In the genomic region with DNA sequence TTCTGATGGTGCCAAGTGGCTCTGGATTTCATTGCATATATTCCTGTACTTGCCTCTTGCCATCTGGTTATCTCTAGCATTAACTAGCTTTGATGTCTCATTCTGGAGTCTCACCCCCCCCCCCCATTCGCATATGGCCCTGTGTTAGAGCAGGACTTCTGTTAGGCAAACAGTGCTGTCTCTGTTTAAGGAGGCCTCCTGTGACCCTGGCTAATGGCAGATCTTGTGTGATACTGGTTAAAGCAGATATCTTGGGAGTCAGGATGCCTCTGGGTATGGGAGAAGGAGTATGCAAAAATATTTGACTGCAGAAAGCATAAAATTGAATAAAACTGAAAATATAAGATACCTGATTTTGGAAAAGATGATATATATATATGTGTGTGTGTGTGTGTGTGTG, we compare ENCODE assay signal across 20 mouse cellular contexts.
DNase-seq lines count a peak whose midpoint lies in the region; ATAC-seq and TF ChIP-seq lines count a peak whose summit lies in the region.
"Had no signal": no experiment of that assay in that cellular context is flagged by ENCODE, and none has a peak within 500 bp of the region (broad histone marks: within the 10 kb centered on the region; RNA-seq: fewer than 3 reads in every experiment).

No protein-coding gene starts in this region.

- H3K4me2 ChIP-seq in hindbrain, embryonic 11.5 days (replicated peaks; ENCODE audit: low read depth, low read length): no peak overlapping the region
- no peak overlapping the region for H3K4me2 ChIP-seq in hindbrain, embryonic 16.5 days (ENCODE audit: low read length)
- H3K4me2 ChIP-seq in midbrain, embryonic 12.5 days (replicated peaks): no peak overlapping the region
- no peak overlapping the region for H3K4me2 ChIP-seq in forebrain, embryonic 14.5 days (ENCODE audit: low read length)
- H3K4me2 ChIP-seq in forebrain, postnatal 0 days (ENCODE audit: low read depth): no peak overlapping the region
- H3K4me2 ChIP-seq: embryonic facial prominence, embryonic 15.5 days; heart, embryonic 12.5 days; hindbrain, embryonic 15.5 days had no signal

- no peaks in the 10 kb centered on the region for H3K27me3 ChIP-seq in hindbrain, embryonic 11.5 days (ENCODE audit: control insufficient read depth, insufficient read depth, low read length)
- no peaks in the 10 kb centered on the region for H3K27me3 ChIP-seq in hindbrain, embryonic 16.5 days (replicated peaks; ENCODE audit: control insufficient read depth, insufficient read depth, low read length)
- H3K27me3 ChIP-seq in midbrain, embryonic 12.5 days: no peaks in the 10 kb centered on the region
- no peaks in the 10 kb centered on the region for H3K27me3 ChIP-seq in midbrain, embryonic 10.5 days (ENCODE audit: low read depth, poor library complexity, severe bottlenecking)
- H3K27me3 ChIP-seq in forebrain, embryonic 14.5 days (replicated peaks; ENCODE audit: control insufficient read depth, insufficient read depth, low read length): no peaks in the 10 kb centered on the region
- no peaks in the 10 kb centered on the region for H3K27me3 ChIP-seq in forebrain, postnatal 0 days (ENCODE audit: insufficient read depth, low read length)
- H3K27me3 ChIP-seq: CH12.LX; embryonic facial prominence, embryonic 15.5 days; heart, embryonic 12.5 days; hindbrain, embryonic 15.5 days; Patski had no signal

- no peaks in the 10 kb centered on the region for H3K9me3 ChIP-seq in hindbrain, embryonic 11.5 days (ENCODE audit: control insufficient read depth, low read length)
- H3K9me3 ChIP-seq in hindbrain, embryonic 16.5 days (ENCODE audit: control insufficient read depth, low read length): no peaks in the 10 kb centered on the region
- H3K9me3 ChIP-seq in midbrain, embryonic 12.5 days: no peaks in the 10 kb centered on the region
- no peaks in the 10 kb centered on the region for H3K9me3 ChIP-seq in midbrain, embryonic 10.5 days (replicated peaks)
- H3K9me3 ChIP-seq in forebrain, embryonic 14.5 days (replicated peaks; ENCODE audit: control insufficient read depth, low read length): no peaks in the 10 kb centered on the region
- H3K9me3 ChIP-seq in forebrain, postnatal 0 days (ENCODE audit: low read length): no peaks in the 10 kb centered on the region
- H3K9me3 ChIP-seq: embryonic facial prominence, embryonic 15.5 days; heart, embryonic 12.5 days; hindbrain, embryonic 15.5 days had no signal

- no peak overlapping the region for H3K4me3 ChIP-seq in hindbrain, embryonic 11.5 days (ENCODE audit: low read depth, low read length)
- no peak overlapping the region for H3K4me3 ChIP-seq in hindbrain, embryonic 16.5 days (ENCODE audit: low read length)
- H3K4me3 ChIP-seq in midbrain, embryonic 12.5 days: no peak overlapping the region
- H3K4me3 ChIP-seq in midbrain, embryonic 10.5 days: no peak overlapping the region
- H3K4me3 ChIP-seq in forebrain, embryonic 14.5 days (ENCODE audit: low read depth, low read length): no peak overlapping the region
- H3K4me3 ChIP-seq in forebrain, postnatal 0 days (ENCODE audit: low read depth, low read length): no peak overlapping the region
- H3K4me3 ChIP-seq: embryonic facial prominence, embryonic 15.5 days; erythroblast, embryonic 14.5 days; gastrocnemius, adult 2 months; heart, embryonic 12.5 days; hindbrain, embryonic 15.5 days had no signal

- no peaks in the 10 kb centered on the region for H3K36me3 ChIP-seq in hindbrain, embryonic 11.5 days (ENCODE audit: control insufficient read depth, insufficient read depth, low read length)
- no peaks in the 10 kb centered on the region for H3K36me3 ChIP-seq in hindbrain, embryonic 16.5 days (ENCODE audit: control insufficient read depth, insufficient read depth, low read length)
- no peaks in the 10 kb centered on the region for H3K36me3 ChIP-seq in midbrain, embryonic 12.5 days
- H3K36me3 ChIP-seq in midbrain, embryonic 10.5 days: no peaks in the 10 kb centered on the region
- H3K36me3 ChIP-seq in forebrain, embryonic 14.5 days (ENCODE audit: control insufficient read depth, insufficient read depth, low read length): no peaks in the 10 kb centered on the region
- H3K36me3 ChIP-seq in forebrain, postnatal 0 days (ENCODE audit: insufficient read depth): no peaks in the 10 kb centered on the region
- H3K36me3 ChIP-seq: embryonic facial prominence, embryonic 15.5 days; heart, embryonic 12.5 days; hindbrain, embryonic 15.5 days had no signal

- no peak for DNase-seq in hindbrain, embryonic 11.5 days (ENCODE audit: low spot score)
- no peak for DNase-seq in midbrain, embryonic 10.5 days (ENCODE audit: low spot score)
- DNase-seq in forebrain, embryonic 14.5 days (ENCODE audit: low spot score): no peak
- no peak for DNase-seq in forebrain, postnatal 0 days
- DNase-seq in retina, embryonic 14.5 days (ENCODE audit: low spot score): no peak
- no peak for DNase-seq in cerebellum, adult 9-10 months
- DNase-seq: cerebellum, adult 18-20 months; gastrocnemius, adult 2 months; gastrocnemius, postnatal 25 days had no signal

- 0 out of 2 replicates have a peak, but pooled peaks have one; percentile 26 for ATAC-seq in hindbrain, embryonic 11.5 days (ENCODE audit: low FRiP score)
- no peak; the same call in 1 of the 2 replicates for ATAC-seq in hindbrain, embryonic 16.5 days
- 0 out of 2 replicates have a peak, but pooled peaks have one; percentile 32 for ATAC-seq in midbrain, embryonic 12.5 days (ENCODE audit: low FRiP score, low read depth)
- ATAC-seq in forebrain, embryonic 14.5 days: peak; percentile 42; the same call in 1 of the 2 replicates
- 0 out of 2 replicates have a peak, but pooled peaks have one; percentile 12 for ATAC-seq in forebrain, postnatal 0 days
- ATAC-seq: activated CD4-positive, CD25-positive, alpha-beta regulatory T cell, adult 4 months; inflammation-experienced regulatory T-cells, adult 6 months; intestine, postnatal 0 days; Patski had no signal

- H3K4me1 ChIP-seq in hindbrain, embryonic 11.5 days (replicated peaks; ENCODE audit: control insufficient read depth, insufficient read depth, low read length): no peaks in the 10 kb centered on the region
- no peaks in the 10 kb centered on the region for H3K4me1 ChIP-seq in hindbrain, embryonic 16.5 days (ENCODE audit: control insufficient read depth, insufficient read depth, low read depth, low read length)
- 0 out of 2 replicates have a peak, but pooled peaks cover 3% of the 10 kb centered on the region for H3K4me1 ChIP-seq in midbrain, embryonic 12.5 days
- 0 out of 2 replicates have a peak, but pooled peaks cover 7% of the 10 kb centered on the region for H3K4me1 ChIP-seq in midbrain, embryonic 10.5 days
- 0 out of 2 replicates have a peak, but pooled peaks cover 2% of the 10 kb centered on the region for H3K4me1 ChIP-seq in forebrain, embryonic 14.5 days (ENCODE audit: control insufficient read depth, insufficient read depth, low read length)
- no peaks in the 10 kb centered on the region for H3K4me1 ChIP-seq in forebrain, postnatal 0 days (ENCODE audit: insufficient read depth)
- H3K4me1 ChIP-seq: embryonic facial prominence, embryonic 15.5 days; heart, embryonic 12.5 days; hindbrain, embryonic 15.5 days had no signal

- no peak overlapping the region for H3K27ac ChIP-seq in hindbrain, embryonic 11.5 days (ENCODE audit: low read depth, low read length)
- H3K27ac ChIP-seq in hindbrain, embryonic 16.5 days (ENCODE audit: low read depth, low read length): no peak overlapping the region
- H3K27ac ChIP-seq in midbrain, embryonic 12.5 days (replicated peaks): no peak overlapping the region
- no peak overlapping the region for H3K27ac ChIP-seq in midbrain, embryonic 10.5 days (replicated peaks)
- no peak overlapping the region for H3K27ac ChIP-seq in forebrain, embryonic 14.5 days (ENCODE audit: low read depth, low read length)
- no peak overlapping the region for H3K27ac ChIP-seq in forebrain, postnatal 0 days (ENCODE audit: low read depth, low read length)
- H3K27ac ChIP-seq: embryonic facial prominence, embryonic 15.5 days; gastrocnemius, adult 2 months had no signal

- WGBS in hindbrain, embryonic 11.5 days: 89% methylated on average over 1 of the region's 1 CpGs
- 93% methylated on average over 1 of the region's 1 CpGs for WGBS in hindbrain, embryonic 16.5 days
- 95% methylated on average over 1 of the region's 1 CpGs for WGBS in midbrain, embryonic 12.5 days
- WGBS in midbrain, embryonic 10.5 days: 87% methylated on average over 1 of the region's 1 CpGs
- WGBS in forebrain, embryonic 14.5 days: 88% methylated on average over 1 of the region's 1 CpGs
- 80% methylated on average over 1 of the region's 1 CpGs for WGBS in forebrain, postnatal 0 days

- TF ChIP-seq CTCF in forebrain, postnatal 0 days (IDR thresholded peaks at IDR 0.05; ENCODE audit: low read depth): no peak

- no peak overlapping the region for H3K9ac ChIP-seq in hindbrain, embryonic 11.5 days (ENCODE audit: low read depth, low read length)
- no peak overlapping the region for H3K9ac ChIP-seq in hindbrain, embryonic 16.5 days (ENCODE audit: low read depth, low read length)
- no peak overlapping the region for H3K9ac ChIP-seq in midbrain, embryonic 12.5 days (replicated peaks)
- no peak overlapping the region for H3K9ac ChIP-seq in forebrain, embryonic 14.5 days (ENCODE audit: low read length)
- H3K9ac ChIP-seq in forebrain, postnatal 0 days: no peak overlapping the region
- H3K9ac ChIP-seq: embryonic facial prominence, embryonic 15.5 days; heart, embryonic 12.5 days; hindbrain, embryonic 15.5 days had no signal
